Mouse (Mus musculus): ENCODE results near the gene Nradd.

Nradd gene

DNA sequence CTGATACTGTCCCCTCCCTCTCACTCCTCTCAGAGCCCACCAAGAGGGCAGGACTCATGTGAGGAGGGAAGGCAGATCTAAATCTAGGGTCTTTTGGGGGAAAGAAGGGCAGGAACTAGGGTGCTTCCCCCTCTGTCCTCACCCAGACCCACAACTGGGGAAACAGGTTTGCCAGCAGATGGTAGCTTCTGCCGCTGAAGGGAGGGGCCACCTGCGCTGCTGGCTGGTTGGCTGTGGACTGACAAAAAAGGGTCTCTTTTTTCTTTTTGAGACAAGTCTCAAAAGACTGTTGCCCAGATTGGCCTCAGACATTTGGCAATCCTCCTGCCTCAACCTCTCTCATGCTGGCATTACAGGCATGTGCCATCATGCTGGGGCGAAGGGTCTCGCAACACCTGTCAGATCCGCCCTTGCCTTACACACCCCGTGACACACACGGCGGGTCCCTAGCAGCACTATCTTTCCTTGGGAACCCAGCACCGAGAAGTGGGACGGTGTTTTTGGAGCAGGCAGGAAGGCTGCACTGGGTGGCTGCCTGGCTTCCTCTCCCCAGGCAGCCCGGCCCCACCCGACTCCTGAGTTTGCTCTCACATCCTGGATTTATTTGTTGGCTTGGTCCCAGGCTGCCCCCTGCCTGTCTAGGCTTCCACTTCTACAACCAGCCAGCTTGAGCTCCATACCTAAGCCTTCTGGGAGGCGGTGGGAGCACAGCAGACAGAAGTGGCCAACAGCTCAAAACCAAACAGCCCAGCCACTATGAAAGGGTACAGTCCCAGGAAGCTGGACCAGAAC is 27.9 kb upstream of the Nradd start:
- no peak for DNase-seq

DNA sequence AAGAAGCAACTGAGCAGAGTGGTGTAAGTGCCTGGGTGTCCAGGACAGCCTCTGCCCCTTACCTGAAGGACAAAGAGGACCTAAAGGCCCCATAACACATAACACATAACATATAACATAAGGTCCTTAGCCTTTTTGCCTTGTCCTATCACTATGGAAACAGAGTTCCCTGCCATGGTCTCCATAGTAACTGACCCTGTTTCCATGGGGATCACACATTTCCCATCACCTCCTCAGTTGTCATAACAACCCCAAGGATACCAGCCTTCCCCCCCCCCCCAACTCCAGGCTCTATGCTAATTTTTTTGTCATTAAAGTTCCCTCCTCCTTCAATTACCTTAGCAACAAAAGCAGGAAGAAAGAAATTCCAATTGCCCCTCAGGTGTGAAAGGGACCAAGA is 25.5 kb upstream of the Nradd start:
- DNase-seq, result no peak

- no peak for DNase-seq
Observed at GRCm38 (mm10) chr9:110645219-110645618, 21.0 kb upstream of the Nradd start.

- DNase-seq, result no peak
Observed at GRCm38 (mm10) chr9:110644295-110644694, 20.0 kb upstream of the Nradd start.

- no peak for DNase-seq
Observed at GRCm38 (mm10) chr9:110643787-110644186, 19.5 kb upstream of the Nradd start.

DNA sequence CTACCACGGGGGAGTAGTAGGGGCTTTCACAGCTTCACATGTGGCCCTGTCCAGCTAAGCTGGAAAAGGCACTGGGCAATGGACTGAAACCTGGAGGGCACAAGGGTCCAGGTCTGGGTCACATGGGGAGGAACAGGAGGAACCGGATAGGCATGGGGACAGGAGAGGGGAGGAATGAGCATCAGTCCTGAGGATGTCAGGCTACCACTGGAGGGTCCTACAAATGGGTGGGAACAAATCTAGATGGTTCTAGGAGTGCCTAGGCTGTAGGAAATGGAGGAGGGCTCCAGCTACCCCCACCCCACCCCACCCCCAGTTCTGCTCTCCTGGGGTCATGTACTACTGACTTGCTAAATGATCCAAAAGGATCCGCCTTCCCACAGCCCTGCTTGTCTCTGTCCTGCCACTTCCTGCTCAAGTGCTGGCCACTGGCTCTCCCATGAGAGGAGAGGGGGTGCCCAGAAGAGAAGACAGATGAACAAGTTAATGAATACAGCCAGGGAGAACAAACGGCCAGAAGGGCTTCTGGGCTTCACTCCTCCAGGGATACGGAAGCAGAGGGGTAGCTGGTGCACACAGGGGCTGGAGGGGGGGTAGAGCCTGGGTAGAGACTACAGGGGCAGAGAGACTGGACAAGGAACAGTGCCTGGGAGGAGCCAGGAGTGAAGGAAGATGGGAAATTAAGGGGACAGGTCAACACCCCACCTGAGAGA is 18.7 kb upstream of the Nradd start:
- DNase-seq, result no peak

GRCm38 (mm10) chr9:110641006-110641405 is 16.8 kb upstream of the Nradd start:
- no peak for DNase-seq

- peak; percentile 58 to 60 for DNase-seq
Observed at GRCm38 (mm10) chr9:110638611-110639021, 14.4 kb upstream of the Nradd start.

- peak; percentile 93 for DNase-seq
Observed at GRCm38 (mm10) chr9:110635225-110635624, 11.0 kb upstream of the Nradd start.

- no peak for DNase-seq
Observed at GRCm38 (mm10) chr9:110633882-110634281, 9.6 kb upstream of the Nradd start.

DNA sequence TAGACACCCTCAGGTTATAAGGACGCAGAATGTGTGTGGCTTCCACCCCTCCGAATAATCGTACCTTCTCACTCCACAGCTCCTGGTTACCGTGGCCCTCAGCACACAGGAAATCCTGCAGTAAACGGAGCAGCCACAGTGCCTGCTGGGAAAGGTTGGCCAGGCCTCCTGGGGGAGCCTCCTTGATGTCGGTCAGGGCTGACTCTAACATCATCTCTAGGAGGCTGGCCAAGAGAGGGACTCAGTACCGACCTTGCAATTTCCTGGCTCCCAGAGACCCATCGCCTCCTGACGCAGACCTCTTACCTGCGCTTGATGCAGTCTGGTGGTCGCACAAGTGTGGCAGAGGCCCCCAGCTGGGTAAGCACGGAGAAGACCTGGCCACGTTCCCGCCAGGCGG is 8.4 kb upstream of the Nradd start:
- no peak for DNase-seq

- DNase-seq, result no peak
Observed at GRCm38 (mm10) chr9:110631651-110632275, 7.5 kb upstream of the Nradd start.

DNA sequence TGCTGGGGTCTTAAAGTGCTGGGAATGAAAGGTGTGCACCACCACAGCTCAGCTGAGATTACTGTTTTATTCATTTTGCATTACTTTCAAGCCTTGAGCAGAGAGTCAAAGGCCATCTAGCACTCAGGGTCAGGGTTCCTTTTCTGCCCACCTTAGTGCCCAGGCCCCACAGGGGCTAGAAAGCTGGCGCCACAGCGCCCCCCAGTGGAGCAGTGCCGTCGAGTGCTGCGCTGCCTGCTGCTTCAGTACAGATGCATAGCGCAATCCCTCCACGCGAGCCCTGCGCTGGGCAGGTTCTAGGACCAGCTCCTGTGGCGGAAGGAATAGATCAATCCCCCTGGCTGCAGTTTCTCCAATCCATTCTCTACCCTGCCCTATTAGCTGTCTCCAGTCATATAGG is 6.9 kb upstream of the Nradd start:
- peak; percentile 47 to 63 for DNase-seq

DNA sequence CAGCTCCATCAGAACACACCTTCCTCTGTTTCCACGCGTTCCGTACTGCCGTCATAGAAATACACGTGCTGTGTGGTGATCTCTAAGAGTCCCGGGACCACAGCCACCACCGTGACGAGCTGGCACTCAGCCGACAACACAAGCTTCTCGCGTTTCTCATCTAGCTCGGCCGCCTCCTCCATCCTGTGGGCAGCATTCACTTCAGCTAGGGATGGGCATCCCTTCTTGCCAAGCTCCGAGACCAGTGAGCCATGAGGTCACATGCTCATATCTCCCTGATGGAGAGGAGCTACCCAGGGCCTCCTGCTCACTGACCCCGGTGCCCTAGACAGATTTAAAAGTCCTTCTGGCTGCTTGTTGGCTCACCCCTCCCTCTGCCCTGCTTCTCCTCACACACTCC is 5.9 kb upstream of the Nradd start:
- no peak for DNase-seq

DNA sequence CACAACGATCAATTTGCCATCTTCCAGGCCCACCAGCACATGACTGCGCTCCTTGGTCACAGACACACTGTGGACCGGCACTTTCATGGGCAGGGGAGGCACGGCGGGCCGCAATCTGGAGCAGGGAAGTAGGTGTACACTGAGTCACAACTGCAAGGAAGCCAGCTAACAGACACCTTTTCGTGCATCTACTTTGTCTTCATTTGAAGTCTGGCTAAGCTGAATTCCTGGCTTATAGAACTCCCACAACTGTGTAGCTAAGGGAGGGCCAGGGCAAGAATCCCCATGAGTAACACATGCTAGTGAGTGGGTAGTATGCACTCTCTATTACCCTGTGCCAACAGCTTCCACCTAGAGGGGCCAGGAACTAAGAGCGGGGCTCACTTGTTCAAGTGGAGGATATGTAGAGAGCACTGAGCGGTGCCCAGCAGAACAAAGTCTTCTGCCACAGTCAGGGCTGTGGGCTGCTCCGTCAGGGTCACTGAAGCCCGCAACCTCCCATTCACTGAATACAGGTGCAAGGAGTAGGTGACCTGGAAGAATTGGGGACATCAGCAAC is 1.2 kb upstream of the Nradd start:
- DNase-seq, result no peak

DNA sequence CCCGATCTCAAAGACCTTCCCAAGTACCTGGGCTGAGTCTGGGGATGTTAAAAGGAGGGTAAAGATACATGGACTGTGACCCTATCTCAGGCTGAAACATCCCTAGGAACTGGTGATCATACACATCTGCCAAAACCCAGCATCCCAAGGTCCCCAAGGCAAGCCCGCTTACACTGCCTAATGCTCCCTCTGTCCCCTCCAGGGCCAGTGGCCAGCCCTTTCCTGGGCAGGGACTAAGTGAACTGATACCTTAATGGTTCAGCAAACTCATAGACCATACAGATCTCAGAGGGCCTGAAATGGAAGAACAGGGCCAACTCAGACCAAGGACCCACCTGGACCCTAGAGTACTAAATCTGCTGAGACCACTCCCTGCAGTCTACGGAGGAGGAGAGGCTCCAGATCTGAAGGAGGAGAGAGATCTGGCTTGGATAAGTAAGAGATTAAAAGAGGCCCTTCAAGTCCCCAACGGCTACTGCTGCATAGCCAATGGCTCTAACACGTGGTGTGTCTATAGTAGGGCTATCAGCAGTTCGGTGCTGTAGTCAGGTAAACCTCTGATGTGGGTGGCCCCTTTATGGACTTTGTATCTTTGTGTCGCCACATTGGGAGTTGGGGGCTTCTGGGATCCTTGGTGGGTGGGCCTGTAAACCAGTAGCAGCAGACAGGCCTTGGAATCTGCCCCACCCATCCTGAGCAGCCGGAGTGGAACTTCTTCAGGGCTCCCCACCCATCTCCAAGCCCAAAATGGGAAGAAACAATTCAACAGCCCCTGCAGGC is 646 bp downstream of the Nradd start:
- no peak for DNase-seq

DNA sequence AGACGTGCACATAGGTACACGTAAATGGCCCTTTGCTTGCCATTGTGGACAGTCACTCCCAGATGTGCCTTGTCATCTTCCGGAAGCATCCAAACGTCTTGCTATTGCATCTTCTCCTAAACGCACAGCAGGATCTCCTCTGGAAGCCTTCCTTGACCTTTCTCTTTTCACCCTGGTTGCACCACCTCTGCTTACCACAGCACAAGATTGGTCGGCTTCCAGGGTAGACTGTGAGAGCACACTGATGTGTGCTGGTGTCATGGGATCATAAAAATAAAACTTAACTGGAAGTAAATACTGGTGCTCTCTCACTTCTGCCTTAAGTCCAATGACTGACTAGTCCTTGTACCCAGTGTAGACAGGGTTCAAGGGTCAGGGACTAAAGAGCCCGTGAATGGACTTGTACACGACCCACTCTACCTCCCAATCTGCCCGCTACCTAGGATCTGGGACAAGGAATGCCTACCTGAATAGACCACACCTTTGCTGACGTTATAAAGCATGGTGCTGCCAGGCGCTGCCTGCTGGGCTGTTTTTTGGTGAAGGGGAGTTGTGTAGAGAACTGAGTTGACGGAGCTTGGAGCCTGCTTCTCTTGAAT is 1.5 kb downstream of the Nradd start:
- DNase-seq, result no peak

DNA sequence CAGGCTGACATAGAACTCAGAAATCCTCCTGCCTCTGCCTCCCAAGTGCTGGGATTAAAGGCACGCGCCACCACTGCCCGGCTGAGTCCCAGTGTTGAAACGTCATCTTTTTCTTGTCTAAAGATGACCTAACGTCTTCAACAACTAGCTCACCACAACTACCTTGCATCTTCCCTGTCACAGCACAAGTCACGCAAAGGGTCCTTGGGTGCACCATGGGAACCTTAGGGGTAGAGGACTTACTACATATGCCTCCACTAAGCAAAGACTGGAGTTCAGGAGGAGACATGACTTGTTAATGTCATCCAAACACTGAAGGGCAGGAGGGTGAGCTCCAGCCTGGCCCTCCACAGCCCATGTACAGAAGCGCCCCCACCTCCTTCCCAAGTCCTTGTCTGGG is 3.6 kb downstream of the Nradd start:
- DNase-seq, result no peak

DNA sequence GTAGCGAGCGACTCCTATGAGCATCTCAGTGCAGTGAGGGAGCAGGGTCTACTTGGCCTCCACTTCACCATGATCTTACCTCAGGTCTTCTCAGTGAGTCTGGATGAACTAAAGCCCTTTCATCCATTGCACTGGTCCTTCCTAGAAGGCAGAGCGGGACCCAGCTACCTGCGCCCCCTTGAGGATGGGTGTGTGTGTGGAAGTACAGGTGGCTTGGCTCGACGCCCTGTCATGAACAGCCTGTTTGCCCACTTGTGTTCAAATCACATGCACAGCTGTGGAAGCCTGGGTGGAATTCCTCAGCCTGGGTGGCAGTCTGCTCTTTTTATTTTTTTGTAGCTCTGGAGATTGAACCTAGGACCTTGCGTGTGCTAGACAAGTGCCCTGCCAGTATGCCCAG is 4.1 kb downstream of the Nradd start:
- no peak for DNase-seq

DNA sequence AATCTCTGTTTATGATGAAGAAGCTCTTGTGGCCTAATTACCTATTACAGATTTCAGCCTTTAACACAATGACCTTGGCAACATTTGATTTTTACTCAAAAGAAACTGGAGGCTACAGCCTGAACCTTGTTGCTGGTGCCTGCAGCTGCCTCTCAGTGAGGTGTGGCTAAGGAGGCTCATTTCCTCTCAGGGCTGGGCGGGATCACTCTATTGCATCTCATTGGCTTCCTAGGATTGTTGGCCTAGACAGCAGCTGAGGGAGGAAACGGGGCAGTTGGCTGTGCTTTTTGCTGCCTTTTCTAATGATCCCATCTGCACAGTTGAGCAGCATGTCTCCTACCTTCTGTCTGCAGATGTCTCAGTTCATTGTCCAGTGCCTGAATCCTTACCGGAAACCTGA is 7.2 kb downstream of the Nradd start:
- DNase-seq, result no peak

DNA sequence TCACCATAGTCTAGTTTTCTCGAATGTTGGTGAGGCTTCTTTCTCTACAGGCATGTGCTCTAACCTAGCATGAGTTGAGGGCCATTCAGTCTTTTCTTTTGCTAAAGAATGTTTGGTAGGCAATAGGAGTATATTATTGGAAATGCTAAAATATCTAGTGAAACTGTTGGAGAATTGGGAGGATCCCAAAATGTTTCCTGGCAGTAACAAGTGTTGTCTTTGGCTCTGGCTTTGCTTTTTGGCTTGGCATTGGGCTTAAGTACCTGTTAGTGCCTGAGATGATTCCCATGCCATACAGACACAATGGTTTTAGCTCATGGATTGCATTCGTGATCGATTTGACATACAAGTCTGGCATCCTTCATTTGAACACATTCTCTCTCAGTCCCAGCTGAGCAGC is 12.8 kb downstream of the Nradd start:
- DNase-seq, result no peak

DNA sequence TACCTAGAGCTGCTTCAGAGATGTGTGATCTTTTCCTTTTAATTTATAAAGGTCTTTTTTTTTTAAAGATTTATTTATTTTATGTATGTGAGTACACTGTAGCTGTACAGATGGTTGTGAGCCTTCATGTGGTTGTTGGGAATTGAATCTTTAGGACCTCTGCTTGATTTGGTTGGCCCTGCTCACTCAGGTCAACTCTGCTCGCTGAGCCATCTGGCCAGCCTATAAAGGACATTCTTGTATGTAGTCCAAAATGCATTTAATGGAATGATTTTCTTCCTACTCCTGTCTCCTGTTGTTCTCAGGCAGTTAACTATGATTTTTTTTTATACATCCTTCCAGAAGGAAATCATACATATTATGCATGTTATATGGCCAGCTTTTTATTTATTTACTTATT is 40.7 kb downstream of the Nradd start:
- peak; percentile 20 to 27 for DNase-seq
